Mouse (Mus musculus) G1E-ER4 (cell line): ENCODE measurements around the gene Lhx5. TPM values are rescaled to one million over a fixed set of nuclear protein-coding genes. Genes with fewer than 3 reads are reported as not detected.

ENCODE experiments used
- GATA1 ChIP-seq: IDR thresholded peaks from one replicate; pipeline ENCODE4 v1.8.0; 2012; ENCODE audit warnings: low read length, inconsistent platforms
- polyA plus RNA-seq: library from polyadenylated mRNA; stranded (reverse); fragments of >175 nt; gene quantifications from 2 replicates; pipeline ENCODE4 v1.2.3, GENCODE M21; 2012

Gene Lhx5
- polyA plus RNA-seq, 1 experiment, result not detected

DNA sequence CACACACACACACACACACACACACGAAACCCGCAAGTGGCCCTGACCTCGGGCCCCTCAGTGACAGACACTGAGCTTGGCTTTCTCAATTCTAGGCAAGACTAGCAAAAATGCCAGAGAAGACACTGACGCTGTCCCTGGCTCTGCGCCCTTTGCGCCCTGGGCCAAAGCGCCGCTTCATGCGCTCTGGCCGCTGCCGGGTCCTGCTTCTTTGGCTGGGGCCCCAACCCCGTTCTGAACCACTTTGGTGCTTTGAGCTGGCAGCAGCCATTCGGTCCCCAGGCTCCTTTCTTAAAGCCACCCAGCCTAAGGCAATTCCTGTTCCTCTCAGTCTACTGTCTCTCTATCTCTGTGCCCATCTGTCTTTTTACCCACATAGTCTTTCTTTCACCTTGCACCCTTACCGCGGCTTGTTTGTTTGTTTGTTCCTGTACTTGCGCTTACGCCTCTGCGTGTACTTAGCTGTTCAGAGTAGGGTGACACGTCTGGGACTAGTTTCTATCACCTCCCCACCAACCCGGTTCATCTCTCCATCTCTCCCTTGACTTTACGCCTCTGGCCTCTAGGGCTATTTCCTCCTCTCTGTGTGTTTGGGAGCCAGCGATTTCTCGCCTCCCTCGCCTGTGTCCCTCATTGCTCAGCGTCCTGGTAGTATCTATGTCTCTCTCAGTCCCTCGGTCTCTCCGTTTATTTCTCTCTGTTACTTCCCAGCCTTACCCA lies 7.7 kb downstream of the Lhx5 start:
- no peak for TF ChIP-seq GATA1

GRCm38 (mm10) chr5:120439887-120440670 lies 8.6 kb downstream of the Lhx5 start:
- no peak for TF ChIP-seq GATA1

DNA sequence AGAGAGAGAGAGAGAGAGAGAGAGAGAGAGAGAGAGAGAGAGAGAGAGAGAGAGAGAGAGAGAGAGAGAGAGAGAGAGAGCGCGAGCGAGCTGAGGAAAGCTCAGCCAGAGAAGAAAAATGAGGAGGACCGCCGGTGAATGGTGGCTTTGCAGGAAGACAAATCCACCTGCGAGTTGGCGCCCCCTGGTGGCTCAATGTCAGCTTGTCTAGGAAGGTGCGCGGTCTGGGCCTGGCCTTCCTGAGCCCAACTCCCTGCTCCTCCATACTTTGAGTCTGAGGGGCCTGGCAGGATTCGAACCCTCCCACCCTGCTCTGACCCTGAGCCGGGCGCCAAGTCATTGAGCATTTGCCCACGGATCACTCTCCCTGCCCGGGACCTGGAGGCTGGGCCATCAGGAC lies 9.2 kb downstream of the Lhx5 start:
- no peak for TF ChIP-seq GATA1

DNA sequence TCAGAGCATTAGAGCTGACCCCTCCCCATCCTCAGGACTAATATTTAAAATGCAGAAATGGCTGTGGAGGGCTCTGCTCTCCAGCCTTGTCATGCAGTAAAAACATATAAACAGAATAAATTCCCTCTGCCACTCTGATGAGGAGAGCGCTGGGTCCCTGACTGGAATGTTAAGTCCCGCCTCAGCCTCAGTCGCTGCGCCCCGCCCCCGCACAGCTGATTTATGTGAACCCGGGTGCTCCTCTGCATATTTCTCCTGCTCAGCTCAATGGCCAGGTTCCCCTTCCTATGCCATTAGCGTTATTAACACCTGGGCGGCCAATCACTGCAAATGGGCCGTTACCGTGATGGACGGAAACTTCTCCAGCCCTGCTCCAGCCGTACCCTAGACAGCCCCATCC lies 15.8 kb downstream of the Lhx5 start:
- TF ChIP-seq GATA1, result no peak

- no peak for TF ChIP-seq GATA1
Observed at GRCm38 (mm10) chr5:120454756-120455337, 23.3 kb downstream of the Lhx5 start.

DNA sequence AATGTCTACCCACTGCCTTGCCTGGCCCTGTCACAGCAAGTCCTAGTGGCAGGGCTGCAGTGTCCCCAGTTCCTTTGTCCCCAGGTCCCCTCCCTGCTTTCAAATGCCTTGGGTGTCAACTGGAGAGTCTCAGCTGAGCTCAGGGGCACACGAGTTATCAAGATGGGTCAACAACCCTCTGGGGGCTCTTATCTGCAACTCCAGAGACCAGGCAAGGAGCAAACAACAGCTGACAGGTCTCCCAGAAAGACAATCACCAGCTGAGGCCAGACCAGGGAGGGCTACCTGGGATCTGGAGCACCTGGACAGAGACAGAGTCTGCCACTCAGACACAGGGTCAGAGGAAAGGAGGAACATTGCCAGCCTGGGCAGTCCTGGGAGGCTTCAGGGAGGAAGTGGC lies 24.8 kb downstream of the Lhx5 start:
- TF ChIP-seq GATA1, result no peak

- no peak for TF ChIP-seq GATA1
Observed at GRCm38 (mm10) chr5:120456841-120457554, 25.5 kb downstream of the Lhx5 start.

GRCm38 (mm10) chr5:120457628-120458027 lies 26.1 kb downstream of the Lhx5 start:
- TF ChIP-seq GATA1, result no peak

DNA sequence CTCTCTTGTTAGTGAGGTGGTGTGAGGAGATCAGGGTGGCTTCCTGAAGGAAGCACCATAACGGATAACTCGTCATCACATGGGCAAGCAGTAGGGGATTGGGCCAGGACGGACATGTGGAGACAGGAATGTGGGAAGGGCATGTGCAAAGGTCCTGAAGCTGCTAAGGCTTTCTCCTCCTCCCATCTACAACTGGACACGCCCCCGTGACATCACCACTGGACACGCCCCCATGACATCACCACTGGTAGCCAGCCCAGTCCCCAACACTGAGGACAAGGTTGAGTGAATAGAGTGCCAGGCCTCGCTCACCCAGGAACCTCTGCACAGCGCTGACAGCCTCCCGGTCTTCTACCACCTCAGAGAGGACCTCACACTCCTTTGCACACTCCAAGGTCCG lies 27.6 kb downstream of the Lhx5 start:
- TF ChIP-seq GATA1, result no peak

- no peak for TF ChIP-seq GATA1
Observed at GRCm38 (mm10) chr5:120461902-120462301, 30.4 kb downstream of the Lhx5 start.

DNA sequence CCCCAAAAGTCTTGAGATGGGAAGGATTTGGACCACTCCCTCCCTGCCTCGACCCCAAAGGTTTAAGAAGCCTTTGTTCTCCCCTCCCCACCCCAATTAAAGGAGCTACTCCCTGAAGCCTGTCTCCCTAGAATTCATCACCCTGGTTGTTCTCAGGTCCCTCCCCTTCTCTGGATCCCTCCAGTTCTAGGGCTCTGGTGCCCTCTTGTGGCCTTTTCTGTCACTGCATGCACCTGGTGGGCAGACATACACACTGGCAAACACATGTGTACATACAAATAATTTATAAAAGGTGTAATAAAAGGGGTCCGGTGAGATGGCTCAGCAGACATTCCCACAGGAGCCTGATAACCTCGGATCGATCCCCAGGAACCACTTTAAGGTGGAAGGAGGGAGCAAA lies 32.8 kb downstream of the Lhx5 start:
- TF ChIP-seq GATA1, result no peak

DNA sequence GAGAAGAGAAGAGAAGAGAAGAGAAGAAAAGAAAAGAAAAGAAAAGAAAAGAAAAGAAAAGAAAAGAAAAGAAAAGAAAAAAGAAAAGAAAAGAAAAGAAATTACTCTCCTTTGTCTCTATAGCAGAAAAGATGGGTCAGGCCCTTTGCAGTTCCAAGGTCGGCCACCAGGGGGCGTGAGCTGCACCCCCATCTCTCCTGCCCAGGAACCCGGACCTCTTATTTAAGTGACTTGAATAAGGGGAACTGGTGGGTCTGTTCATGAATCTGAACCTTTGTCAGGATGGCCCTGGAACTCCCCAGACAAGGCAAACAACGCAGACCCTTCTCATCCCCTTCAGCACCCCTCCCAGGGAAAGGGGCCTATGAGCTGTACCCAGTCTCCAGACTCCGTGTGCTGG lies 33.6 kb downstream of the Lhx5 start:
- no peak for TF ChIP-seq GATA1

DNA sequence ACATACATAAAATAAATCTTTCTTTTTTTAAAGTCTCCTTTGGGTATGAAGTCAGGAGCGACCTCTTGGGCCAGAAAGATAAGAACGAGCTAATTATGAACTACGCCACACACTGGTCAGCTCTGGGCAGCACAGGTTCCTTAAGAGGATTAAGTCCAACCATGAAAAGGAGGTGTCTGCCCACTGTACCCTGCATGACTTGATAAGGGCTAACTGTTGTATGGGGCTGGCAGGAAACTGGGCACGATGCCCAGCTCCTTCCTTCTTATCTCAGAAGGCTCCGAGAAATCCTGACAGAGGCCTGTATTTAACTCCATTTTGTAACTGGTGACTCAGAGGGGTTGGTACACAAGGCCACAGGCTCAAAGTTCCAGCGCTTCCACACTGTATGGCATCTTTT lies 34.4 kb downstream of the Lhx5 start:
- no peak for TF ChIP-seq GATA1

DNA sequence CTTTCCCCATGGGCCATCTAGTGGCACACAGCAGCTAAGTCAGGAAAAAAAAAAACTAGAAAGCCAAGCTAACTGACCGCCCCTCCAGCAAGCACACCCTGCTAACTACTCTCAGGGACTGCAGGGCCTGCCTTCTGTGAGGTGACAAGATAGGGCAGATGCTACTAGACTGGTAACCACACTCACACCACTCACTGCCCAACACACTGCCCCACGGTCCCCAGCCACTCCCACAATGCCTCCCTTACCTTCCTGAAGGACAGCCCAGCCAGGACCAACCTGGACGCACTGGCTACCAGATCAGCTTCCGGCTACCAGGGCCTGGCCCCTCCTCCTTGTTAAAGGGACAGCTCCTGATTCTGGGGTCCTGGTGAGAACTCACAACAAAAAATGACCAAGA lies 35.5 kb downstream of the Lhx5 start:
- TF ChIP-seq GATA1, result no peak

DNA sequence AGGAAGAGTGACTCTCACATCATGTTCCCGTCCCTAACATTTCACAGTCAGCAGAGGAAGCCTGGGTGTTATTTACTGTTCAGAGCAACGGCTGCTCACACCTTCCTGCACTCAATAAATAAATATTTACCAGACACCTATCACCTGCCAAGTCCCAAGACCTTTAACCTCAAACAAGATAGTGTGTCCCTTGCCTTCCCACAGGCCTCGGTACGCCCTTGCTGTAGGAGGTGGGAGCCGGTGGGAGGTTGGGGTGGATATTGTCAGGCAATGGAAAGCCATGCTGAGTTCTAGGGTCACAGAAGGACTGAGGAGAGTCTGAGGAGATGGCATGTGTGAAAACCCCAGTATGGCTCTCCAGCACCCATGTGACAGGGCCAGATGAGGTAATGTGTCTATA lies 36.8 kb downstream of the Lhx5 start:
- no peak for TF ChIP-seq GATA1

- no peak for TF ChIP-seq GATA1
Observed at GRCm38 (mm10) chr5:120468830-120469229, 37.3 kb downstream of the Lhx5 start.

DNA sequence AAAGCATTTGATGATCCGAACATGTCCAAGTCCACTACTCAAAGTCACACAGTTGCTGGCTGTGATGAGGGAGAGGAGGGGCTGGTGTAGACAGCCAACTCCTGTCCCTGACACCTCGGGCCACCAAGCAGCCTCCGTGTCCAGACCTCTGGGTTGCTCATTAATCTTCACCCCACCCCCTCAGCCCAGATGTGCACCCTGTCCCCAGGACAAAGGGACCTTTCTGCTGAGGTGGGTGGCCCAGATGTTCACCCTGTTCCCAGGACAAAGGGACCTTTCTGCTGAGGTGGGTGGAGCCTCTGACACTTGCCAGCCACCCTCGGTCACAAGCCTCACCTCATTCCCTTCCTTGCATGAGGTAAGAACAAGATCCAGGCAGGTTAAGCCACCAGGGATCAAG lies 40.0 kb downstream of the Lhx5 start:
- no peak for TF ChIP-seq GATA1
